Mouse (Mus musculus) liver, postnatal 0 days (tissue): ENCODE measurements around the gene Plcd4.
A peak's percentile ranks its signal among the peaks of the same experiment; 100 is the strongest.

Experiments
- CTCF ChIP-seq: sonication (generic); IDR thresholded peaks from 2 replicates; pipeline ENCODE4 v1.5.1; 2016; ENCODE audit warnings: antibody characterized with exemption, low read depth
- EP300 ChIP-seq: IDR thresholded peaks from 2 replicates; pipeline ENCODE4 v1.6.1; 2016; ENCODE audit warnings: antibody characterized with exemption, low read depth, mild to moderate bottlenecking

- TF ChIP-seq EP300 (peak; percentile 78; the same call in 1 of the 2 replicates), CTCF (no peak)
Observed at GRCm38 (mm10) chr1:74505721-74506464, 36.8 kb upstream of the Plcd4 start, which contains the start of gene Cnot9.
